In the genomic region with DNA sequence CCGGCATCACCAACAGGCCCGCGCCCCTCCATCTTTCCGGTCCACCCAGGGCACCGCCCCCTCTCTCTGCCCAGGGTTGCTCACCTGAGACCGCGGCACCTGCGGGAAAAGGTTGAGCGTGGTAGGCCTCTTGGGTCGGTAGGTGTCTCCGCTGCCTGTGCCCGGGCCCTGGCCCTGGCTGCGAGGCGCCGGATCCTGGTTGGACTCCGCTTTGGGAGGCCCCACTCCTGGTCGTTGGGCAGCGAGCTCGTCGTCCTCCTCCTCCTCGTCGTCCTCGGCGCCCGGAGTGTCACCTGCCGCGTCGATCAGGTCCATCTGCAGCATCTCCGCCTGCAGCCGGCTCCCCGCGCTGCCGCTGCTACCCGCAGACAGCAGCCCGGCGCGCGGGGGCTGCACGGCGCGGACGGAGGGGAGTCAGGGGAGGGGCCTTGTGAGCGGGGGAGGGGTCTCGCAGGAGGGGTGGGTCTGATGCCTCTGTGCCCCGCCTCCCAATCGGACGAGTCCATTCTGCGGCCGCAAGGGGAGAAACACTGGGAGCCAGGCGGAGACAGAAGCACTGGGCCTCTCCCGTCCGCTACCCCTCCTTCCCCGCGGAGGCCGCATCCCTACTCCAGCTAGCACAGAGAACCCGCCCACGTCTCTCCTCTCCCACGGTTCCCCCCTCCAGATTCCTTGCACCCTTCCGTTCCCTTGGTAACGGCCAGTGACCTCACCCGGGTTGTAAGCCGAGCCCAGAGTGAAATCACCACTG, we compare ENCODE assay signal across 7 mouse cellular contexts. TPM values are rescaled to one million over a fixed set of nuclear protein-coding genes. Genes with fewer than 3 reads are reported as not detected.
DNase-seq lines count a peak whose midpoint lies in the region; ATAC-seq lines count a peak whose summit lies in the region.

No protein-coding gene starts in this region.

- peak overlapping the region; percentile 80 for H3K4me3 ChIP-seq in embryonic facial prominence, embryonic 10.5 days
- peak overlapping the region; percentile 74 for H3K4me3 ChIP-seq in midbrain, embryonic 14.5 days (replicated peaks; ENCODE audit: low read depth, low read length)

- peaks cover 38% of the 10 kb centered on the region for H3K36me3 ChIP-seq in embryonic facial prominence, embryonic 10.5 days (replicated peaks)
- H3K36me3 ChIP-seq in midbrain, embryonic 14.5 days (ENCODE audit: control insufficient read depth, insufficient read depth, low read length) = peaks cover 43% of the 10 kb centered on the region
- H3K36me3 ChIP-seq in splenic B cell, adult 2 months (ENCODE audit: control insufficient read depth, insufficient read depth, low read length, poor library complexity, severe bottlenecking) = no peaks in the 10 kb centered on the region

- H3K9me3 ChIP-seq in embryonic facial prominence, embryonic 10.5 days = no peaks in the 10 kb centered on the region
- no peaks in the 10 kb centered on the region for H3K9me3 ChIP-seq in midbrain, embryonic 14.5 days (ENCODE audit: control insufficient read depth, low read length)

- peak overlapping the region; percentile 89 for H3K27ac ChIP-seq in embryonic facial prominence, embryonic 10.5 days (replicated peaks)
- H3K27ac ChIP-seq in midbrain, embryonic 14.5 days (replicated peaks; ENCODE audit: low read depth, low read length) = peak overlapping the region; percentile 83

- intact Hi-C loops in left cerebral cortex, postnatal 4 days (cut with DNase I) = no loop called here

- peak; percentile 92 for ATAC-seq in midbrain, embryonic 14.5 days (ENCODE audit: low FRiP score, low TSS enrichment)

- H3K27me3 ChIP-seq in embryonic facial prominence, embryonic 10.5 days (replicated peaks; ENCODE audit: low read depth, poor library complexity, severe bottlenecking) = peaks cover 15% of the 10 kb centered on the region; the same call in 1 of the 2 replicates
- H3K27me3 ChIP-seq in midbrain, embryonic 14.5 days (ENCODE audit: control insufficient read depth, insufficient read depth, low read length) = no peaks in the 10 kb centered on the region
- no peaks in the 10 kb centered on the region; the same call in 1 of the 2 replicates for H3K27me3 ChIP-seq in splenic B cell, adult 2 months (ENCODE audit: control insufficient read depth, insufficient read depth, low read length, poor library complexity, severe bottlenecking)

- peak overlapping the region; percentile 76 for H3K4me2 ChIP-seq in midbrain, embryonic 14.5 days (ENCODE audit: low read length)

- H3K9ac ChIP-seq in midbrain, embryonic 14.5 days (replicated peaks; ENCODE audit: low read length) = peak overlapping the region; percentile 84

- peaks cover 63% of the 10 kb centered on the region for H3K4me1 ChIP-seq in embryonic facial prominence, embryonic 10.5 days
- peaks cover 57% of the 10 kb centered on the region for H3K4me1 ChIP-seq in midbrain, embryonic 14.5 days (ENCODE audit: control insufficient read depth, insufficient read depth, low read length)

- under 1% methylated on average over 62 of the region's 62 CpGs for WGBS in embryonic facial prominence, embryonic 10.5 days
- under 1% methylated on average over 60 of the region's 62 CpGs for WGBS in midbrain, embryonic 14.5 days

- DNase-seq in adrenal gland, postnatal 10 days = peak; percentile 86
- DNase-seq in embryonic facial prominence, embryonic 10.5 days (ENCODE audit: low spot score) = peak; percentile 97
- peak; percentile 86 to 91 for DNase-seq in heart, adult 18-20 months
- peak; percentile 87 for DNase-seq in kidney, adult 11 months
- DNase-seq in left cerebral cortex, postnatal 4 days = peak; percentile 97
- peak; percentile 96 for DNase-seq in midbrain, embryonic 14.5 days
- DNase-seq in splenic B cell, adult 2 months (ENCODE audit: low read depth, low spot score) = peak; percentile 43

RNA-seq across cellular contexts. Expression of gene 1700029I15Rik, which starts 6.7 kb away (rescaled TPM):
- total RNA-seq in adrenal gland, postnatal 10 days (2021) = 1 to 10 TPM; 7.6 to 9.4 TPM
- polyA plus RNA-seq in embryonic facial prominence, embryonic 10.5 days (2016; fragmentation: Nextera tagmentation; extraction: Ambion mirVana) = 2.5 and 3.6 TPM in 2 replicates
- 1 to 10 TPM in 1 of 2 experiments, under 1 TPM in 1; 0.25 to 1.1 TPM for total RNA-seq in heart, adult 18-20 months (2021)
- 1 to 10 TPM; 2.8 to 3.2 TPM for total RNA-seq in left cerebral cortex, postnatal 4 days (2021)
- 3.9 and 5.6 TPM in 2 replicates for polyA plus RNA-seq in midbrain, embryonic 14.5 days (2014; fragmentation: Nextera tagmentation; extraction: Ambion mirVana)

RNA-seq across cellular contexts. Expression of gene Mapk8ip1, which starts 12.0 kb away (rescaled TPM):
- total RNA-seq in adrenal gland, postnatal 10 days (2021) = 10 to 100 TPM; 22.5 to 28.1 TPM
- 36.0 and 37.1 TPM in 2 replicates for polyA plus RNA-seq in embryonic facial prominence, embryonic 10.5 days (2016; fragmentation: Nextera tagmentation; extraction: Ambion mirVana)
- total RNA-seq in heart, adult 18-20 months (2021) = 1 to 10 TPM; 3.2 to 3.7 TPM
- 100 to 1,000 TPM; 306 to 339 TPM for total RNA-seq in left cerebral cortex, postnatal 4 days (2021)
- 62.4 and 117 TPM in 2 replicates for polyA plus RNA-seq in midbrain, embryonic 14.5 days (2014; fragmentation: Nextera tagmentation; extraction: Ambion mirVana)

RNA-seq across cellular contexts. Expression of gene Large2, which starts 14.4 kb away (rescaled TPM):
- total RNA-seq in adrenal gland, postnatal 10 days (2021) = 1 to 10 TPM; 1.7 to 2.2 TPM
- polyA plus RNA-seq in embryonic facial prominence, embryonic 10.5 days (2016; fragmentation: Nextera tagmentation; extraction: Ambion mirVana) = 10.2 and 12.4 TPM in 2 replicates
- total RNA-seq in heart, adult 18-20 months (2021) = under 1 TPM in 1 of 2 experiments, not detected in 1; 0.41 TPM
- under 1 TPM; 0.60 to 0.72 TPM for total RNA-seq in left cerebral cortex, postnatal 4 days (2021)
- polyA plus RNA-seq in midbrain, embryonic 14.5 days (2014; fragmentation: Nextera tagmentation; extraction: Ambion mirVana) = 1.5 and 1.6 TPM in 2 replicates

RNA-seq across cellular contexts. Expression of gene Pex16, which starts 14.6 kb away (rescaled TPM):
- 100 to 1,000 TPM; 115 to 130 TPM for total RNA-seq in adrenal gland, postnatal 10 days (2021)
- 18.6 and 22.4 TPM in 2 replicates for polyA plus RNA-seq in embryonic facial prominence, embryonic 10.5 days (2016; fragmentation: Nextera tagmentation; extraction: Ambion mirVana)
- total RNA-seq in heart, adult 18-20 months (2021) = 10 to 100 TPM; 24.8 to 27.4 TPM
- total RNA-seq in left cerebral cortex, postnatal 4 days (2021) = 10 to 100 TPM; 34.0 to 34.5 TPM
- 35.4 and 41.6 TPM in 2 replicates for polyA plus RNA-seq in midbrain, embryonic 14.5 days (2014; fragmentation: Nextera tagmentation; extraction: Ambion mirVana)

RNA-seq across cellular contexts. Expression of gene Cry2, which starts 44.8 kb away (rescaled TPM):
- total RNA-seq in adrenal gland, postnatal 10 days (2021) = 10 to 100 TPM; 39.3 to 41.9 TPM
- polyA plus RNA-seq in embryonic facial prominence, embryonic 10.5 days (2016; fragmentation: Nextera tagmentation; extraction: Ambion mirVana) = 23.4 and 23.7 TPM in 2 replicates
- 10 to 100 TPM; 15.4 to 16.7 TPM for total RNA-seq in heart, adult 18-20 months (2021)
- total RNA-seq in left cerebral cortex, postnatal 4 days (2021) = 10 to 100 TPM; 74.6 to 75.8 TPM
- 33.3 and 33.9 TPM in 2 replicates for polyA plus RNA-seq in midbrain, embryonic 14.5 days (2014; fragmentation: Nextera tagmentation; extraction: Ambion mirVana)

Comparison
In these comparisons a context has a peak if more than half of its experiments do, and no peak if none do; other contexts are left out.
1. Peak in every context shown above with its lines: DNase-seq, ATAC-seq, H3K4me3 ChIP-seq and H3K27ac ChIP-seq.
2. DNase-seq: peak in every context shown above with its lines; median percentile 97 in embryonic facial prominence, embryonic 10.5 days; 97 in left cerebral cortex, postnatal 4 days; 96 in midbrain, embryonic 14.5 days; 88 in heart, adult 18-20 months; 87 in kidney, adult 11 months; 86 in adrenal gland, postnatal 10 days; 43 in splenic B cell, adult 2 months.
3. RNA of gene Mapk8ip1, which starts 12.0 kb away (total RNA-seq): 306 to 339 TPM in left cerebral cortex, postnatal 4 days; 22.5 to 28.1 TPM in adrenal gland, postnatal 10 days and 3.2 to 3.7 TPM in heart, adult 18-20 months; every median in the first group is over 10 times any median in the second.